Mouse (Mus musculus): Measurements from ENCODE around the gene Vps33a.

- TF ChIP-seq POLR2A (IDR thresholded peaks at IDR 0.05; ENCODE audit: borderline replicate concordance, insufficient read depth, low read length) (no peak), CTCF (IDR thresholded peaks at IDR 0.05; ENCODE audit: borderline replicate concordance, insufficient read depth, low read depth, low read length) (no peak)
Measured at GRCm38 (mm10) chr5:123487659-123488395, 85.0 kb downstream of the Vps33a start.

All from cerebellum, adult 2 months (tissue).